Mouse (Mus musculus) cerebellum, adult 11 months (tissue): ENCODE measurements around the gene Dtnbp1.

ENCODE experiments used
- DNase-seq: peaks from one replicate; pipeline ENCODE4 v3.0.0; 2022

Dtnbp1 gene

DNA sequence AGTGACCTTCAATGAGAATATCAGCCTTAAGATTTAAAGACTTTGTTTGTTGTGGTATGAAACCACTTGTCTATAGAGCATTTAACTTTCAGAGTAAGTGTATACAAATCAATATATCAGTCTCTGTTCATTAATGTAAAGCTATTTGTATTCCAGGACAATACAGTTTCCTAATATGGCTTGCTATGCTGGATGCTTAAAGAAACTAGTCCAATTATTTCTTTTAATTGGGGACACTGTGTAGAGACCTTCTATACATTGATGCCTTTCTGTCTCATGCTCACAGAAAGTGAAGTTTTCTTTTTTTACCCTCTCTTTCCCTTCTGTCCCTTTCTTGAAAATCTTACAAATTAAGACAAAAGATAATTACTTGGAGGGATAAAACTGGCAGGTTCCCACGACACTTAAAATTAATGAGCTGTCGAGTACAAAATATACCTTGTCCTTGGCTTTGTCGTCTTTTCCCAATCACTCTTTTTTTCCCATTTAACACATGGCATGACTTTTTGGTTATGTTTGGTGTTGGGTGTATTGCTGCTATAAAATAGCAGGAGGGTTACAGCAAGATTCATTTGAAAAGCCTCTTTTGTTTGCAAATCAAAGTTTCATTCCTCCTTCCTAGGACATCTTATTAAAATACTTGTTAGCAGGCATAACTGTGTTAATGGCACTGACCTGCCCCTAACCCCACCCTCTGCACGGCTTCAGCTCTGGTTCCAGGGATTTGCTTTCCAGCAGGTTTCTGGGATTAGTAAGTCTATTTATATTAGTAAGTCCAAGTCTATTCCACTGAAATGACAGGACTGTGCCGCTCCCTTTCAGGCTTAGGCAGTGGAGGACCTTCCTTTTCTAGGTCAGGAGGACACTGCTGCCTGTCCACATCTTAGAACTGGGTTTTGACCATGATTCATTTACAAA, 109.9 kb downstream of the Dtnbp1 start:
- no peak for DNase-seq

DNA sequence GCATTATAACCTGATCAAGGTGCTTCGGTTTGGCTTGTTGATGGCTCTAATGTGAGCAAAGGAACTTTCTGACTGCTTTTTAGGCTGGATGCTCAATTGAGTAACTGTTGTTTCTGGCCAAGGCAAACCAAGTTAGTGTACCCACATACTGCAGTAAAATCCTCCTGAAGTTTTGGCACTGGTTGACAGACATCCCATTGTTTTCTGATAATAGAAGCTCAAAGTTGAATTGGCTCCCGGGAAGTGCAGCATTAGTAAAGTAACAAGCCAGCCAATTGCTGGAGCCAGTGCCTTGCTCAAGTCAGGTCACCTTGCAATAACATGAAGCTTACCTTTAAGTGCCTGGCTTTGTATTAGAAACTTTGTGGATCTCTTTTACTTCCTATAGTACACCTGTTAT, 111.3 kb downstream of the Dtnbp1 start:
- no peak for DNase-seq

DNA sequence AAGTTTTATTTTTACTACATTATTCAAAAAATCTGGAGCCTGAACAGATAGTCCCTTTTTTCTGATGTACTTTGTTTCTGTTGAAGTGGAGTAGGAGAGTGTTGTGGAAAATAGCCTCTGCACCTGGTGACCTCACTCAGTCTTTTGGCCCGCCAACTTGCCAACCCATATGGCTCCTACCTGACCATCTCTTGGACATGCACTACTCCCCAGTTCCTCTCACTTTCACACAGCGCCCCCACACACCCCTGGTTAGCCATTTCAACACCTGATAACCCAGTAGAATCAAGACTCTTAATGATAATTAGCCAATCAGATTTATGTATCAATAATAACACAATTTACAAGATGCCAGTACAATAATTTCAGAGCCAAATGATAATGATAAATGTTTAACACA, 115.7 kb downstream of the Dtnbp1 start:
- DNase-seq: peak; percentile 53

DNA sequence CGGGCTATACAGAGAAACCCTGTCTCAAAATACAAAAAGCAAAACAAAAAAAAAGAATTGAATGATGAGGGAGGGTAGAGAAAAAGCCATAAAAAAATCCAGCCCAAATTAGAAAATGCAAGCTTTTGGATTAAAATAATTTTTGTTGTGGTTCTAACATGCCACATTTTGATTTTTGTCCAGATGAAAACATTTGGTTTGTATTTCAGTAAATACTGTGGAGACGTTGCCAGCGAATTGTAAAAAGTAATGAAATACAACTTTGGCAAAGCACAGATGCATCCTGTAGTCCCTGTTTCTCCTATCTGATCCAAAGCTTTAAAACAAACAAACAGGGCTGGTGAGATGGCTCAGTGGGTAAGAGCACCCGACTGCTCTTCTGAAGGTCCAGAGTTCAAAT, 120.9 kb downstream of the Dtnbp1 start:
- no peak for DNase-seq

DNA sequence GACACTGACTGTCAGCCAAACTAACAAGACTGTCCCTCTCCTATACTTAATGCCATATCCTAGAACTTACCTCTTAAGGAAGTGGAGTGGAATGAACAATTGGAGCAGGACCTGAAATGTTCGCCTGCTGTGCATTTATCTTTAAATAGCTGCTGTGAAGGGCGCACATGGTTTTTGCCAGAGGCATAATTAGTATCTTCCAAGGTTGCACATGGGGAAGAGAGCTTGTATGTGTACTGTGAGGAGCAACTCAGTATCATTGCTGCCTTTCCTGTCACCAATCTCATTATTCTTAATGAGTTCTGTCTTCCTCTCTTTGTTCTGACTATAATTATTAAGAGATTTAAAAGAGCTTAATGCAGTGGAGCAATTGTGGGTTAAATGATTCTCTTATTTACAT, 125.1 kb downstream of the Dtnbp1 start:
- no peak for DNase-seq
